Mouse (Mus musculus) hindbrain, embryonic 14.5 days (tissue): ENCODE measurements at regions not wholly inside any gene's neighbourhood (a gene's known extent, or its start where the extent isn't known, plus 50 kb on each side); places are given as distances from the start of the nearest gene placed in this dataset.

Experiments
- ATAC-seq: fragments of 200-750 bp; cut with Nextera tagmentation; 2 replicates; pipeline ENCODE4 v1.8.0; 2017; ENCODE audit warnings: moderate number of reproducible peaks, mild to moderate bottlenecking, moderate TSS enrichment, moderate library complexity; ENCODE audit not compliant: low FRiP score
- DNase-seq: peaks from one replicate; pipeline ENCODE4 v3.0.0-alpha.2; 2015; ENCODE audit warnings: low spot score
- H3K27ac ChIP-seq: fragments of 300-500 bp; sonication (generic); 2 replicates; pipeline ENCODE4 v1.5.1; 2014; ENCODE audit warnings: mild to moderate bottlenecking, moderate library complexity
- H3K27me3 ChIP-seq: fragments of 300-500 bp; sonication (generic); 2 replicates; pipeline ENCODE4 v1.6.1; 2014; ENCODE audit warnings: mild to moderate bottlenecking, low read length, mixed read lengths; ENCODE audit not compliant: control insufficient read depth, insufficient read depth
- H3K36me3 ChIP-seq: fragments of 300-500 bp; sonication (generic); replicated peaks from 2 replicates; pipeline ENCODE4 v1.6.1; 2014; ENCODE audit not compliant: control insufficient read depth, insufficient read depth
- H3K4me1 ChIP-seq: fragments of 300-500 bp; sonication (generic); replicated peaks from 2 replicates; pipeline ENCODE4 v1.6.1; 2014; ENCODE audit warnings: antibody characterized with exemption, low read length, mixed read lengths; ENCODE audit not compliant: control insufficient read depth, insufficient read depth
- H3K4me2 ChIP-seq: fragments of 300-500 bp; sonication (generic); replicated peaks from 2 replicates; pipeline ENCODE4 v1.6.1; 2014; ENCODE audit warnings: mild to moderate bottlenecking, moderate library complexity
- H3K4me3 ChIP-seq: fragments of 300-500 bp; sonication (generic); replicated peaks from 2 replicates; pipeline ENCODE4 v1.5.1; 2014; ENCODE audit warnings: mild to moderate bottlenecking, low read length
- H3K9ac ChIP-seq: fragments of 300-500 bp; sonication (generic); 2 replicates; pipeline ENCODE4 v1.6.1; 2014
- H3K9me3 ChIP-seq: fragments of 300-500 bp; sonication (generic); 2 replicates; pipeline ENCODE4 v1.6.1; 2016; ENCODE audit warnings: low read length; ENCODE audit not compliant: control insufficient read depth
- WGBS: fragments of 180-500 bp; shearing (Covaris S2); extraction: QIAGEN DNeasy Blood & Tissue Kit; methylation state at CpG from one replicate; pipeline ENCODE4 v1.1.7; 2014; 5-methylcytosine and 5-hydroxymethylcytosine counted together

- no peak overlapping the region for H3K4me2 ChIP-seq
- ATAC-seq (no peak), DNase-seq (no peak)
- no peak overlapping the region for H3K4me3 ChIP-seq
- no peaks in the 10 kb centered on the region for H3K9me3 ChIP-seq
- no peaks in the 10 kb centered on the region for H3K27me3 ChIP-seq
- no peak overlapping the region for H3K27ac ChIP-seq
- H3K4me1 ChIP-seq = no peaks in the 10 kb centered on the region
- H3K36me3 ChIP-seq = peaks cover 18% of the 10 kb centered on the region
- WGBS = 98% methylated on average over 3 of the region's 3 CpGs
- no peak overlapping the region for H3K9ac ChIP-seq
These were observed 96.6 kb upstream of the Paip1 start for GRCm38 (mm10) chr13:119331815-119332214.

DNA sequence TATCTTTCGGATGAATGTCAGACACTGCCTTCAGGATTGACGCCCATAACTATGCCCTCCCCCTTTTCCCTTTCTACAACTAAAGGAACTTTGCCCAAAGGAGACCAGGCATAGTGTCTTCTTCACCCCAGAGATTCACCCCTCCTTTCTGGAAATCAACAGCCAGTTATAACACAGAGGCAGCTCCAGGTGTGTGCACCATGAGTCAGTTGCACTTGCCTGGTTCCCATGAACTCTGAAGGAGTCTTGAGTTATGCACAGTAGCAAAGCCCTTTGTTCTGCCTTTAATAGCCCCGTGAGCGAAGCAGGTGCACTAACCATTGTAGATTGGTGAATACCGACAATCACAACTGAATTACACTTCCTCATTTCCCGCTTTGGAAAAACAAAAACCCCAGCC is 94.5 kb upstream of the Paip1 start:
- Histone ChIP-seq H3K9ac (no peak overlapping the region), H3K27me3 (no peaks in the 10 kb centered on the region), H3K27ac (no peak overlapping the region), H3K36me3 (peaks cover 28% of the 10 kb centered on the region), H3K4me2 (no peak overlapping the region), H3K4me1 (no peaks in the 10 kb centered on the region), H3K4me3 (no peak overlapping the region), H3K9me3 (no peaks in the 10 kb centered on the region)
- ATAC-seq (no peak), DNase-seq (no peak)
- WGBS = 84% methylated on average over 6 of the region's 6 CpGs

GRCm38 (mm10) chr13:119337861-119338260 is 90.5 kb upstream of the Paip1 start:
- peaks cover 28% of the 10 kb centered on the region for H3K36me3 ChIP-seq
- H3K4me1 ChIP-seq = no peaks in the 10 kb centered on the region
- WGBS = 91% methylated on average over 5 of the region's 5 CpGs
- no peaks in the 10 kb centered on the region for H3K9me3 ChIP-seq
- no peak overlapping the region for H3K4me3 ChIP-seq
- no peak overlapping the region for H3K9ac ChIP-seq
- DNase-seq (no peak), ATAC-seq (no peak)
- no peak overlapping the region for H3K27ac ChIP-seq
- no peak overlapping the region for H3K4me2 ChIP-seq
- H3K27me3 ChIP-seq = no peaks in the 10 kb centered on the region

GRCm38 (mm10) chr13:119339016-119339415 is 89.4 kb upstream of the Paip1 start:
- Histone ChIP-seq H3K9ac (no peak overlapping the region), H3K9me3 (no peaks in the 10 kb centered on the region), H3K4me2 (no peak overlapping the region), H3K36me3 (peaks cover 28% of the 10 kb centered on the region), H3K27ac (no peak overlapping the region), H3K27me3 (no peaks in the 10 kb centered on the region), H3K4me1 (no peaks in the 10 kb centered on the region), H3K4me3 (no peak overlapping the region)
- WGBS = 87% methylated on average over 5 of the region's 5 CpGs
- DNase-seq (no peak), ATAC-seq (no peak)

GRCm38 (mm10) chr13:119339762-119340161 is 88.6 kb upstream of the Paip1 start:
- 97% methylated on average over 11 of the region's 11 CpGs for WGBS
- no peak overlapping the region for H3K4me2 ChIP-seq
- ATAC-seq (no peak), DNase-seq (no peak)
- H3K9me3 ChIP-seq = no peaks in the 10 kb centered on the region
- H3K27me3 ChIP-seq = no peaks in the 10 kb centered on the region
- no peaks in the 10 kb centered on the region for H3K4me1 ChIP-seq
- H3K36me3 ChIP-seq = peaks cover 27% of the 10 kb centered on the region
- H3K27ac ChIP-seq = no peak overlapping the region
- H3K4me3 ChIP-seq = no peak overlapping the region
- no peak overlapping the region for H3K9ac ChIP-seq

GRCm38 (mm10) chr13:119341833-119342232 is 86.6 kb upstream of the Paip1 start:
- H3K36me3 ChIP-seq = peaks cover 9% of the 10 kb centered on the region; the same call in 1 of the 2 replicates
- 36% methylated on average over 2 of the region's 2 CpGs for WGBS

GRCm38 (mm10) chr13:119342761-119343160 is 85.6 kb upstream of the Paip1 start:
- no peak overlapping the region for H3K4me3 ChIP-seq
- no peak for DNase-seq
- peaks cover 5% of the 10 kb centered on the region; the same call in 1 of the 2 replicates for H3K36me3 ChIP-seq
- H3K9ac ChIP-seq = no peak overlapping the region
- no peaks in the 10 kb centered on the region for H3K4me1 ChIP-seq
- H3K4me2 ChIP-seq = no peak overlapping the region
- no peak overlapping the region for H3K27ac ChIP-seq
- H3K9me3 ChIP-seq = no peaks in the 10 kb centered on the region
- 88% methylated on average over 7 of the region's 7 CpGs for WGBS
- H3K27me3 ChIP-seq = no peaks in the 10 kb centered on the region
- ATAC-seq = no peak

More at GRCm38 (mm10) chr13:119341833-119342232, 86.6 kb upstream of the Paip1 start:
- Histone ChIP-seq H3K9me3 (no peaks in the 10 kb centered on the region), H3K9ac (no peak overlapping the region), H3K27me3 (no peaks in the 10 kb centered on the region), H3K4me1 (no peaks in the 10 kb centered on the region), H3K4me3 (no peak overlapping the region), H3K4me2 (no peak overlapping the region), H3K27ac (no peak overlapping the region)
- no peak for ATAC-seq
- DNase-seq = peak; percentile 33

GRCm38 (mm10) chr13:119347988-119348387 is 80.4 kb upstream of the Paip1 start:
- Histone ChIP-seq H3K9ac (no peak overlapping the region), H3K4me1 (no peaks in the 10 kb centered on the region; the same call in 1 of the 2 replicates), H3K27ac (no peak overlapping the region), H3K36me3 (peaks cover 5% of the 10 kb centered on the region), H3K27me3 (no peaks in the 10 kb centered on the region), H3K9me3 (no peaks in the 10 kb centered on the region), H3K4me3 (no peak overlapping the region), H3K4me2 (no peak overlapping the region)
- DNase-seq (no peak), ATAC-seq (no peak)
- 99% methylated on average over 3 of the region's 3 CpGs for WGBS

DNA sequence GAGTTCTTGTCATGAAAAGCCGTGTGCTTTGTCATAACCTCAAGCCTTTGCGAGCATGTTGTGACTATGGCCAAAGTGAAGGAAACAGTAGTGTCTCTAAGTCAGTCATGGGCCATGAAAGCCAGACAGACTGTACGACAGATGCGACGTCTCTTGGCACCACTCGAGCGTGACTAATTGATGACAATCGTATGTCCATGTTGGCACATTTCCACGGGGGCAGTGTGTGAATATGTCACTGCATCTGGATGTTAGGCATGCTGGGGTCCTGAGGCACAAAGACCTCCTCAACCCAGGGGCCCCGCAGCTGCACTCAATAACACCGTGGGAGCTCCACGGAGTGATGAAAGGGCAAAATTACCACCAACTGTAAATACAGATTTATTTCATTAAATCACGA is 77.1 kb upstream of the Paip1 start:
- ATAC-seq (peak; percentile 72), DNase-seq (no peak)
- 36% methylated on average over 13 of the region's 13 CpGs for WGBS

DNA sequence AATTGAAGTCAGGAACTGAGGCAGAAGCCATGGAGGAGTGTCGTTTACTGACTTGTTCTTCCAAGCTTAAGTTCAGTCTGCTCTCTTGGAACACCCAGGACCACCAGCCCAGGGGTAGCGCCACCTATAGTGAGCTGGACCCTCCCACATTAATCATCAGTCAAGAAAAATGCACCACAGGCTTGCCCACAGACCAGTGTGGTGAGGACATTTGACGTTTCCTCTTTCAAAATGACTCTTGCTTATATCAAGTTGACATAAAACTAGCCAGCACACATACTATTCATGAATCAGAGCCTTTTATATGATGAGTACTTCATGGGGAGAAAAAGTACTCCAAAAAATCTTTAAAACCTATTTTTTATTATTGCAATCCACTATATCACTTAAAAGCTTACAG is 69.7 kb upstream of the Paip1 start:
- H3K4me3 ChIP-seq = no peak overlapping the region
- no peak overlapping the region for H3K9ac ChIP-seq
- H3K27me3 ChIP-seq = no peaks in the 10 kb centered on the region
- H3K4me2 ChIP-seq = no peak overlapping the region
- peaks cover 58% of the 10 kb centered on the region for H3K36me3 ChIP-seq
- WGBS = 81% methylated on average over 3 of the region's 3 CpGs
- H3K4me1 ChIP-seq = no peaks in the 10 kb centered on the region
- no peak for ATAC-seq
- DNase-seq = no peak
- no peak overlapping the region for H3K27ac ChIP-seq
- no peaks in the 10 kb centered on the region for H3K9me3 ChIP-seq

More for the DNA sequence above, 77.1 kb upstream of the Paip1 start:
- H3K27ac ChIP-seq = no peak overlapping the region
- H3K4me1 ChIP-seq = no peaks in the 10 kb centered on the region; the same call in 1 of the 2 replicates
- peaks cover 36% of the 10 kb centered on the region for H3K36me3 ChIP-seq
- no peak overlapping the region for H3K9ac ChIP-seq
- no peak overlapping the region for H3K4me2 ChIP-seq
- H3K9me3 ChIP-seq = no peaks in the 10 kb centered on the region
- no peak overlapping the region for H3K4me3 ChIP-seq
- H3K27me3 ChIP-seq = no peaks in the 10 kb centered on the region
